ENCODE assay signal across 9 mouse cellular contexts in genomic region chr8:113634161-113634560, GRCm38 (mm10). TPM values are rescaled to one million over a fixed set of nuclear protein-coding genes. Genes with fewer than 3 reads are reported as not detected.
DNase-seq lines count a peak whose midpoint lies in the region; ATAC-seq and TF ChIP-seq lines count a peak whose summit lies in the region.
"Had no signal": no experiment of that assay in that cellular context is flagged by ENCODE, and none has a peak within 500 bp of the region (broad histone marks: within the 10 kb centered on the region; RNA-seq: fewer than 3 reads in every experiment).

No protein-coding gene starts in this region.

- H3K4me1 ChIP-seq in liver, embryonic 11.5 days (replicated peaks; ENCODE audit: control insufficient read depth, insufficient read depth, low read length) = 0 out of 2 replicates have a peak, but pooled peaks cover 2% of the 10 kb centered on the region
- H3K4me1 ChIP-seq in embryonic facial prominence, embryonic 11.5 days (ENCODE audit: control insufficient read depth, insufficient read depth, low read length) = no peaks in the 10 kb centered on the region
- no peaks in the 10 kb centered on the region for H3K4me1 ChIP-seq in intestine, postnatal 0 days (replicated peaks; ENCODE audit: control insufficient read depth, insufficient read depth, low read length)
- H3K4me1 ChIP-seq in olfactory bulb, adult 2 months (ENCODE audit: control insufficient read depth, insufficient read depth, low read length) = peaks cover 14% of the 10 kb centered on the region; the same call in 1 of the 2 replicates

- no peak overlapping the region for H3K27ac ChIP-seq in liver, embryonic 11.5 days (ENCODE audit: low read depth, low read length)
- no peak overlapping the region for H3K27ac ChIP-seq in embryonic facial prominence, embryonic 11.5 days (replicated peaks; ENCODE audit: low read depth, low read length)
- no peak overlapping the region for H3K27ac ChIP-seq in intestine, postnatal 0 days (ENCODE audit: low read depth, low read length)
- peak overlapping the region; percentile 66 for H3K27ac ChIP-seq in olfactory bulb, adult 2 months (ENCODE audit: insufficient read depth, low read depth, low read length)

- no peak for DNase-seq in liver, embryonic 11.5 days (ENCODE audit: low spot score)
- no peak for DNase-seq in liver
- DNase-seq in embryonic facial prominence, embryonic 11.5 days (ENCODE audit: low spot score) = no peak
- no peak for DNase-seq in left cerebral cortex, adult 11 months (ENCODE audit: low spot score)
- no peak for DNase-seq in thymus, postnatal 10 days (ENCODE audit: low spot score in 2 of 2)

- H3K4me2 ChIP-seq in liver, embryonic 11.5 days = peak overlapping the region; percentile 92
- peak overlapping the region; percentile 26 for H3K4me2 ChIP-seq in embryonic facial prominence, embryonic 11.5 days (ENCODE audit: low read depth, low read length)
- H3K4me2 ChIP-seq in intestine, postnatal 0 days (replicated peaks; ENCODE audit: low read depth) = peak overlapping the region; percentile 60

- TF ChIP-seq POLR2A in olfactory bulb, adult 2 months (IDR thresholded peaks at IDR 0.05; ENCODE audit: insufficient read depth, low read depth, low read length) = no peak

- no peak for TF ChIP-seq CTCF in intestine, postnatal 0 days (IDR thresholded peaks at IDR 0.05; ENCODE audit: low read depth)
- TF ChIP-seq CTCF in olfactory bulb, adult 2 months (IDR thresholded peaks at IDR 0.05; ENCODE audit: insufficient read depth, low read depth, low read length) = no peak

- WGBS in liver, embryonic 11.5 days = 34% methylated on average over 12 of the region's 12 CpGs
- 30% methylated on average over 12 of the region's 12 CpGs for WGBS in embryonic facial prominence, embryonic 11.5 days
- WGBS in intestine, postnatal 0 days = 32% methylated on average over 12 of the region's 12 CpGs
- 22% methylated on average over 12 of the region's 12 CpGs for WGBS in olfactory bulb, adult 2 months

- 0 out of 2 replicates have a peak, but pooled peaks cover 2% of the 10 kb centered on the region for H3K36me3 ChIP-seq in liver, embryonic 11.5 days (ENCODE audit: control insufficient read depth, insufficient read depth, low read length)
- no peaks in the 10 kb centered on the region for H3K36me3 ChIP-seq in embryonic facial prominence, embryonic 11.5 days (replicated peaks; ENCODE audit: control insufficient read depth, insufficient read depth, low read depth, low read length)
- H3K36me3 ChIP-seq in intestine, postnatal 0 days (ENCODE audit: control insufficient read depth, insufficient read depth) = peaks cover 10% of the 10 kb centered on the region

- peak overlapping the region; percentile 69; the same call in 1 of the 2 replicates for H3K9ac ChIP-seq in liver, embryonic 11.5 days (ENCODE audit: low read depth, low read length)
- no peak overlapping the region for H3K9ac ChIP-seq in embryonic facial prominence, embryonic 11.5 days (replicated peaks; ENCODE audit: low read length)
- no peak overlapping the region for H3K9ac ChIP-seq in intestine, postnatal 0 days (ENCODE audit: low read depth, low read length)

- no peak for ATAC-seq in liver, embryonic 11.5 days (replicated peaks; ENCODE audit: low FRiP score)
- no peak for ATAC-seq in embryonic facial prominence, embryonic 11.5 days (replicated peaks; ENCODE audit: insufficient number of reproducible peaks, low FRiP score, low TSS enrichment, low read depth)
- ATAC-seq in intestine, postnatal 0 days = no peak
- no peak for ATAC-seq in CD4-positive, CD25-positive, alpha-beta regulatory T cell, adult 4 months

- H3K4me3 ChIP-seq in liver, embryonic 11.5 days (ENCODE audit: low read depth, low read length) = peak overlapping the region; percentile 70; the same call in 1 of the 2 replicates
- H3K4me3 ChIP-seq in embryonic facial prominence, embryonic 11.5 days (ENCODE audit: low read depth, low read length) = no peak overlapping the region; the same call in 1 of the 2 replicates
- peak overlapping the region; percentile 76 for H3K4me3 ChIP-seq in intestine, postnatal 0 days (ENCODE audit: low read depth, low read length)
- H3K4me3 ChIP-seq in olfactory bulb, adult 2 months (ENCODE audit: insufficient read depth, low read depth, low read length) = peak overlapping the region; percentile 91; the same call in 1 of the 2 replicates

- no peaks in the 10 kb centered on the region for H3K27me3 ChIP-seq in liver, embryonic 11.5 days (replicated peaks; ENCODE audit: control insufficient read depth, insufficient read depth, low read length)
- no peaks in the 10 kb centered on the region for H3K27me3 ChIP-seq in embryonic facial prominence, embryonic 11.5 days (ENCODE audit: control insufficient read depth, insufficient read depth, low read length)
- no peaks in the 10 kb centered on the region for H3K27me3 ChIP-seq in intestine, postnatal 0 days (replicated peaks; ENCODE audit: control insufficient read depth, insufficient read depth, low read length)

- H3K9me3 ChIP-seq in liver, embryonic 11.5 days (ENCODE audit: control insufficient read depth, low read length) = no peaks in the 10 kb centered on the region
- no peaks in the 10 kb centered on the region for H3K9me3 ChIP-seq in embryonic facial prominence, embryonic 11.5 days (replicated peaks; ENCODE audit: control insufficient read depth, low read length)
- H3K9me3 ChIP-seq in intestine, postnatal 0 days (ENCODE audit: control insufficient read depth) = no peaks in the 10 kb centered on the region

RNA-seq across cellular contexts. Expression of gene Mon1b, which starts 1.2 kb away (rescaled TPM):
- polyA plus RNA-seq in liver, embryonic 11.5 days (2014; fragmentation: Nextera tagmentation; extraction: Ambion mirVana) = 9.6 and 10.1 TPM in 2 replicates
- 8.0 and 8.3 TPM in 2 replicates for polyA plus RNA-seq in embryonic facial prominence, embryonic 11.5 days (2014; fragmentation: Nextera tagmentation; extraction: Ambion mirVana)
- polyA plus RNA-seq in intestine, postnatal 0 days (2015; fragmentation: Nextera tagmentation; extraction: Ambion mirVana) = 3.5 and 4.1 TPM in 2 replicates
- polyA plus RNA-seq in olfactory bulb, adult 2 months (2012; ENCODE audit: insufficient read depth, insufficient read length, low replicate concordance, missing spikeins) = not detected in 2 replicates
- 10 to 100 TPM; 15.0 to 27.9 TPM for polyA plus RNA-seq in CD4-positive, CD25-positive, alpha-beta regulatory T cell, adult 4 months (2017; shearing (Covaris generic))

RNA-seq across cellular contexts. Expression of gene Syce1l, which starts 8.9 kb away (rescaled TPM):
- polyA plus RNA-seq in liver, embryonic 11.5 days (2014; fragmentation: Nextera tagmentation; extraction: Ambion mirVana) = not detected in 2 replicates
- polyA plus RNA-seq in embryonic facial prominence, embryonic 11.5 days (2014; fragmentation: Nextera tagmentation; extraction: Ambion mirVana) = not detected in 2 replicates
- polyA plus RNA-seq in intestine, postnatal 0 days (2015; fragmentation: Nextera tagmentation; extraction: Ambion mirVana) = not detected in 2 replicates
- not detected in 2 replicates for polyA plus RNA-seq in olfactory bulb, adult 2 months (2012; ENCODE audit: insufficient read depth, insufficient read length, low replicate concordance, missing spikeins)
- not detected for polyA plus RNA-seq in CD4-positive, CD25-positive, alpha-beta regulatory T cell, adult 4 months (2017; shearing (Covaris generic))
- polyA plus RNA-seq: large intestine, adult 2 months had no signal

Comparison
In these comparisons a context has a peak if more than half of its experiments do, and no peak if none do; other contexts are left out.
1. H3K4me2 ChIP-seq: peak in every context shown above with its lines; median percentile 92 in liver, embryonic 11.5 days; 60 in intestine, postnatal 0 days; 26 in embryonic facial prominence, embryonic 11.5 days.